9 mouse cellular contexts compared by ENCODE assay signal in the genomic region with DNA sequence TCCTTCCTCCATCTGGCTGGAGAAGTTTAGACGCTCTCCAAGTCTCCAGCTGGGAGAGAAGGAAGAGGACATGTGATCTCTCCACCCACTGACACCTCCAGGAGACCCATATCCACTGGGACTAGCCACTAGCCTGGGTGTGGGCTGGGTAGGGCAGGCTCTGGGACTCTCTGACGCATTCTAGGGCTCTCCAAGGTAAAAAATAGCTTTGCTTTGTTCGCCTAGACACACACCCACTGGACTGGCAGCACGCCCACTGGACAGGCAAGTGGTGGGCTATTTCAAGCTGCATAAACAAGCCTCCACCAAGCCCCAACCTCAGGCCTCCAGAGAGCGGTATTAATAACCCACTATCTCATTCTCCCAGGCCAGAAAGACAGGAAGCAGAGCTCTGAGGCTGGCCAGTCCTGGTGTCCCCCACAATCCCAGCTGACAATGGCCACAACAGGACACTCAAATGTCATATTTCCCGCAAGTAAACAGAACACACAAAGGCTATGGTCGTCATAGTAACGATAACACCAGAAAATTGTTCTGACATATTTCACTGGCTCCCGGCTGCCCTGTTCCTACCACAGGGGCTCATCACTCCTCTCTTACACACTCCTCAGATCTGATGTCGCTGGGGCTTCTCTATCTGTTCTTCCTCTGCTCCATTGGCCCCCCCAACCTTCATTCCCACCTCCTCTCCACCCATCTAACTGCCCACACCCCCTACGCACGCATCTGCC. TPM values are rescaled to one million over a fixed set of nuclear protein-coding genes. Genes with fewer than 3 reads are reported as not detected.
DNase-seq lines count a peak whose midpoint lies in the region; ATAC-seq and TF ChIP-seq lines count a peak whose summit lies in the region.
"Had no signal": no experiment of that assay in that cellular context is flagged by ENCODE, and none has a peak within 500 bp of the region (broad histone marks: within the 10 kb centered on the region; RNA-seq: fewer than 3 reads in every experiment).

No protein-coding gene starts in this region.

- H3K4me1 ChIP-seq in kidney, adult 2 months (ENCODE audit: control insufficient read depth, insufficient read depth, low read length): no peaks in the 10 kb centered on the region; the same call in 1 of the 2 replicates
- no peaks in the 10 kb centered on the region for H3K4me1 ChIP-seq in liver, embryonic 12.5 days
- H3K4me1 ChIP-seq: neural tube, embryonic 12.5 days had no signal

- peak; percentile 66 for ATAC-seq in liver, embryonic 12.5 days
- ATAC-seq in activated CD4-positive, CD25-positive, alpha-beta regulatory T cell, adult 4 months: no peak

- no peaks in the 10 kb centered on the region for H3K27me3 ChIP-seq in kidney, adult 2 months (replicated peaks; ENCODE audit: control insufficient read depth, insufficient read depth, low read length)
- no peaks in the 10 kb centered on the region for H3K27me3 ChIP-seq in liver, embryonic 12.5 days (replicated peaks)
- H3K27me3 ChIP-seq: neural tube, embryonic 12.5 days had no signal

- H3K9ac ChIP-seq in liver, embryonic 12.5 days: no peak overlapping the region
- H3K9ac ChIP-seq: neural tube, embryonic 12.5 days had no signal

- H3K36me3 ChIP-seq in kidney, adult 2 months (ENCODE audit: control insufficient read depth, insufficient read depth, low read length): no peaks in the 10 kb centered on the region
- H3K36me3 ChIP-seq in liver, embryonic 12.5 days: no peaks in the 10 kb centered on the region
- H3K36me3 ChIP-seq: neural tube, embryonic 12.5 days had no signal

- TF ChIP-seq POLR2A in kidney, adult 2 months (IDR thresholded peaks at IDR 0.05; ENCODE audit: low read depth, low read length): no peak

- no peak for TF ChIP-seq CTCF in kidney, adult 2 months (conservative IDR thresholded peaks at IDR 0.05; ENCODE audit: insufficient read depth, insufficient read length, low read depth, low read length)

- DNase-seq in adrenal gland, adult (ENCODE audit: inconsistent age in 2 of 2, low spot score in 1 of 2): peak; percentile 39 to 53
- no peak for DNase-seq in adrenal gland, postnatal 4 days (ENCODE audit: low spot score in 2 of 2)
- DNase-seq in Muller cell, postnatal 12 days (ENCODE audit: inconsistent ontology term): peak; percentile 41
- DNase-seq in gastrocnemius, postnatal 25 days: peak; percentile 85
- peak; percentile 85 for DNase-seq in kidney, adult 2 months
- DNase-seq in right cerebral cortex, postnatal 10 days (ENCODE audit: low spot score in 2 of 2): peak; percentile 76 to 77

- 65% methylated on average over 12 of the region's 12 CpGs for WGBS in kidney, adult 2 months
- WGBS in liver, embryonic 12.5 days (ENCODE audit: insufficient replicate concordance): 30% methylated on average over 12 of the region's 12 CpGs

- no peak overlapping the region for H3K4me3 ChIP-seq in kidney, adult 2 months (ENCODE audit: insufficient read depth, low read depth, low read length)
- no peak overlapping the region for H3K4me3 ChIP-seq in liver, embryonic 12.5 days
- H3K4me3 ChIP-seq: neural tube, embryonic 12.5 days had no signal

- no peaks in the 10 kb centered on the region for H3K9me3 ChIP-seq in liver, embryonic 12.5 days (replicated peaks)
- H3K9me3 ChIP-seq: neural tube, embryonic 12.5 days had no signal

- peak overlapping the region; percentile 69; the same call in 1 of the 2 replicates for H3K27ac ChIP-seq in kidney, adult 2 months (ENCODE audit: insufficient read depth, low read depth, low read length)
- H3K27ac ChIP-seq in liver, embryonic 12.5 days: no peak overlapping the region
- H3K27ac ChIP-seq: neural tube, embryonic 12.5 days had no signal

- H3K4me2 ChIP-seq in liver, embryonic 12.5 days: no peak overlapping the region
- H3K4me2 ChIP-seq: neural tube, embryonic 12.5 days had no signal

RNA-seq across cellular contexts. Expression of a gene that starts 14.3 kb away (rescaled TPM):
- total RNA-seq in adrenal gland, postnatal 4 days (2021): 1 to 10 TPM; 2.2 TPM
- total RNA-seq in gastrocnemius, postnatal 25 days (2021): 1 to 10 TPM in 1 of 2 experiments, under 1 TPM in 1; 0.78 to 1.4 TPM
- 2.2 and 3.6 TPM in 2 replicates for polyA plus RNA-seq in kidney, adult 2 months (2012; rRNA removed)
- 0.08 TPM in 1 of 2 replicates, not detected in the other for polyA plus RNA-seq in liver, embryonic 12.5 days (2016; fragmentation: Nextera tagmentation; extraction: Ambion mirVana)
- polyA plus RNA-seq in activated CD4-positive, CD25-positive, alpha-beta regulatory T cell, adult 4 months (2017; shearing (Covaris generic)): not detected

RNA-seq across cellular contexts. Expression of a gene that starts 57.2 kb away (rescaled TPM):
- 1 to 10 TPM; 2.8 to 7.4 TPM for total RNA-seq in adrenal gland, postnatal 4 days (2021)
- total RNA-seq in gastrocnemius, postnatal 25 days (2021): 100 to 1,000 TPM in 1 of 2 experiments, 10 to 100 TPM in 1; 82.3 to 109 TPM
- 0.50 and 1.4 TPM in 2 replicates for polyA plus RNA-seq in kidney, adult 2 months (2012; rRNA removed)
- 0.17 TPM in 1 of 2 replicates, not detected in the other for polyA plus RNA-seq in liver, embryonic 12.5 days (2016; fragmentation: Nextera tagmentation; extraction: Ambion mirVana)
- not detected for polyA plus RNA-seq in activated CD4-positive, CD25-positive, alpha-beta regulatory T cell, adult 4 months (2017; shearing (Covaris generic))

Comparison
In these comparisons a context has a peak if more than half of its experiments do, and no peak if none do; other contexts are left out.
1. DNase-seq: peak in adrenal gland, adult (2 of 2), Muller cell, postnatal 12 days (single experiment), gastrocnemius, postnatal 25 days (single experiment), kidney, adult 2 months (single experiment) and right cerebral cortex, postnatal 10 days (2 of 2); none in adrenal gland, postnatal 4 days (0 of 2).